Mouse (Mus musculus) Patski (cell line): ENCODE measurements around the gene Tmod3. TPM values are rescaled to one million over a fixed set of nuclear protein-coding genes. Genes with fewer than 3 reads are reported as not detected.

Experiments used
- ATAC-seq: fragments of 100-300 bp; one replicate; pipeline ENCODE4 v1.8.0; 2021
- CTCF ChIA-PET: fragments of 350-600 bp; sonication (Branson Sonifier 250); formaldehyde crosslinking; loops from one replicate; lab custom pipeline; 2022; ENCODE audit warnings: inconsistent platforms; lab: Charles Lee
- POLR2A ChIA-PET: fragments of 350-600 bp; sonication (Branson Sonifier 250); formaldehyde crosslinking; loops from one replicate; lab custom pipeline; 2022; ENCODE audit warnings: antibody characterized with exemption, inconsistent platforms; lab: Charles Lee
- DNase-seq: peaks from one replicate; pipeline ENCODE4 v3.0.0-alpha.2; 2011; ENCODE audit warnings: low read depth, low spot score
- H3K27me3 ChIP-seq: fragments of 371-371 bp; one replicate; pipeline ENCODE4 v1.5.1; 2021
- CTCF ChIP-seq: fragments of 100-300 bp; IDR thresholded peaks from one replicate; pipeline ENCODE4 v1.5.1; 2021
- in situ Hi-C: fragments of 300-500 bp; cut with MboI; formaldehyde crosslinking; loops from 3 replicates; pipeline ENCODE4 v1.11.1; 2018; ENCODE audit warnings: low pct_unique_long_range_greater_than_20kb, mixed read lengths
- polyA plus RNA-seq: library from polyadenylated mRNA; unstranded; gene quantifications from one replicate; pipeline ENCODE4 v1.2.3, GENCODE M21; 2021

The Tmod3 gene
- 83.5 TPM for polyA plus RNA-seq

DNA sequence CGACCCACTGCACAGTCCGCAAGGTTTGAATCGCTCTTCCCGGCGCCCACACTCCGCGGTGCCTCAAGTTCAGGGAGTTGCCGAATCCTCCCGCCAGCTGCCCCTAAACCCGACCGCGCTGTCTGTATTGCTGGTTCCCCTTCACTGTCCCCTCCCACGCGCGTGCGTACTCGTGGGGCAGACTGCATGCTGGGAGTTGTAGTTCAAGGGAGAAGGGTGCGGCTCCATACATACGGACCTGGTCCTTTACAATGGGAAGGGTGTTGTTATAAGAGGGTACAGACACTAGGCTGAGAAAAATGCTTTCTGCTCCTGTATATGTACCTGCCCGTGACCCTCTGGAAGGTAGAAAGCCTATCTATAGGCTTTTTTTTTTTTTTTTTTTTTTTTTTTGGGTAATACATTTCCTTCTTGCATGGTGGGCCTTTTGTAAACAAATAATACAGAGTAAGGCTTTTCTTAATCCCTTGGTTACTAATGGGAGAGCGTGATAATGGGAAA, at the start of gene Tmod3:
Tmod3 (minus strand) TSS at position 146 of the 501 bp plus-strand sequence.
- no peak for TF ChIP-seq CTCF
- ChIA-PET POLR2A (interaction anchor here (1.4 kb wide), 1 partner anchor 39 kb away, joined by 3 read pairs; no protein-coding TSS in a partner anchor), CTCF (interaction anchor here (1.0 kb wide), 1 partner anchor 14 kb away, joined by 3 read pairs; no protein-coding TSS in a partner anchor)
- in situ Hi-C loops = no loop called here
- peak; percentile 81 for ATAC-seq
- no peaks in the 10 kb centered on the region for H3K27me3 ChIP-seq
- peak; percentile 51 for DNase-seq

DNA sequence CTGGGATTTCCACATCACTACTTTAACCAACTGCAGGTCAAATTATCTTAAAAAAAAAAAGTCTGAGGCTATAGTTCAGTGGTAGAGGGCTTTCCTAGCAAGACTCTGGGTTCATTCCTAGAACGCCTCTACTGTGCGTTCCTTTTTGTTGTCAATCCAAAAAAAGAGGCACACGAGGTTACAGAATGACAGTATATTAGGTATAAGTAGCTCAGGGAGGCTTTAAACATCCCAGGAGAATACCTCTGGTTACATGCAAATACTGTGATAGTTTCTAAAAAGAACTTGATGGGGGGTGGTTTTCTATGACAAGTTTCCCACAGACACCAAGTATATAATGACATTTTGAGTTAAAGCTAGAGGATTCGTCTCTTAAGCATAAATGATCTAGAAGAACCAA, 48.0 kb upstream of the Tmod3 start:
- POLR2A ChIA-PET = no interaction called here
- DNase-seq (no peak), ATAC-seq (no peak)
- no peak for TF ChIP-seq CTCF
- no peaks in the 10 kb centered on the region for H3K27me3 ChIP-seq
- CTCF ChIA-PET = interaction anchor here (1.6 kb wide), 1 partner anchor 89 kb away, joined by 3 read pairs; no protein-coding TSS in a partner anchor
- in situ Hi-C loops = no loop called here

DNA sequence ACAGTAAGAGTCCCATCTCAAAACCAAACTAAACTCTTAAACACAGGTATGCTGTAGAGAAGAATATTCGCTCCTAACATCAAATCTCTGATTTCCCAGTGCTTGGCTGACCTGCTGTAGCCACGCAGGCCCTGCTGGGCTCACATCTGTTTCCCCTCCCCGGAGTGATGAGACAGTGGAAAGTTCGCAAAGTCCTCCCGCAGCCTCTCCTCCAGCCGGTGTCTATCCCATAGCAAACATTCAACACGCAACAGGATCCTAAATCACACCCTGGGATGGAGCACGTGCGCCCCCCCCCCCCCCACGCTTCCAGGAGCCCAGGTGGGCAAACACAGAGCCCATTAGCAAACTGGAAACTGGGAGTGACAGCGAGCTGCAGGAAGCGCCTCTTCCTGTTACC, 42.1 kb upstream of the Tmod3 start:
- ATAC-seq (no peak), DNase-seq (no peak)
- H3K27me3 ChIP-seq = no peaks in the 10 kb centered on the region
- in situ Hi-C loops = no loop called here
- POLR2A ChIA-PET = interaction anchor here (0.6 kb wide), 1 partner anchor 8 kb away, joined by 4 read pairs; no protein-coding TSS in a partner anchor
- no peak for TF ChIP-seq CTCF
- CTCF ChIA-PET = no interaction called here

DNA sequence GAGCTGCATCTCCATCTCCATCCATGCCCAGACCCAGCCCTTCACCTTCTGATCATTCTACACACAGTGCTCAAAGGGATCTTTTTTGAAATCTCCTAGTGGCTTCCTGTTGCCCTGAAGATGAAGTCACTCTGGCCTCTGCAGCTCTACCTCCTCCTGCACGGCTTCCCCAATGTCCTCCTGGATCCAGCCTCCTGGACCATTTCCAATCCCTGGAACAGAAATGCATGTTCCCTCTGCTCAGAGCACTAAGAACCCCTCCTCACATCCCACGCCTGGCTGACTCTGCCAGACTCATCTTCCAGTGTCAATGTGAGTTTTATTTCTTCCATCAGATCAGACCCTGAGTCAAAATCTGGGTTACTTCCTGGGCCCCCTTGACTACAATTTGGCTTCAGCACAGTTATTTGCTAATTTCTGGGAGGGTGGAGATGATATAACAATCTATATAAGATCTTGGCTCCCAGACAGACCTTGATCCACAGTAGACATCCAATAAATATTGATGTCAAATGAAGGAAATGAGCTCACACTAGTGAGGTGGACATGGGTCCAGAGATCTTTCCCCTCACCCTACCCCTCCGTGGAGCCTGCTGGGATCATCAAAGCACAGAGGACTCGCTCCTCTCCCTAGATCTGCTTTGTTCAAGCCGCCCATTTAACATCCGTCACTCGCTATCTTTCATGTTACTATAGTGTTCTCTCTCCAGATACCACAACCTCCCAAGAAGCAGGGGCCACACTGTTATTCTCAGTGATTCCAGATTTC, 40.9 kb upstream of the Tmod3 start:
- CTCF ChIA-PET = interaction anchor here (1.6 kb wide), 1 partner anchor 9 kb away, joined by 4 read pairs; no protein-coding TSS in a partner anchor
- ATAC-seq (no peak), DNase-seq (no peak)
- TF ChIP-seq CTCF = no peak
- H3K27me3 ChIP-seq = no peaks in the 10 kb centered on the region
- in situ Hi-C loops = no loop called here
- POLR2A ChIA-PET = no interaction called here

DNA sequence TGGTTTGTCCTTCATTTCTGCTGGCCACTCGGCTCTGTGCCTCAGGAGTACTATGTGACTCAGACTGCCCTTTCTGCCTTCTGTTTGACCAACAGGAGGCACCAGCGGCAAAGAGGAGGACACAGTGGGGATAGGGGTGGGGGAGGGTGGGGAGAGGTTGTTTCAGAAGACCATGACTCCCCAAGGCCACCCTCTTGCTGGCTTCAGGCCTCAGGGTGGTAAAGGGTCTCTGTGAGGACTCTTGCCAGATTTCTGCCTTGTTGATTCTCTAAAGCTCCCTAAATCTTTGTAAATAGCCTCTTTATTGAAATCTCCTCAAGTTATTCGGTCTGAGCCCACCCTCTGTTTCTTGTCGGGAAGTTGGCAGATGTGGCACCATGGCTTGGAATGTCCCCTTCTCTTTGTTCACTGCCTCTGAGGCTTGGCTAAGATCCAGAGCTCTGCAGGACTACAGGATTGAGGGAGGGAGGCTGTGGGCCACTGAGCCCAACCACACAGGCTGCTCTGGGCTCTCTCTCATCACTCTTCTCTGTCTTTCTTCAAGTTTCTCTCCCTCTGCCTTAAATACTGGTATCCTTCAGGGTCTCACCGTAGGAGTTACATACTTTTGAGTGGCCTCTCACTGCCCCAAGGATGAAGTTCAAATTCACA, 39.9 kb upstream of the Tmod3 start:
- H3K27me3 ChIP-seq = no peaks in the 10 kb centered on the region
- ATAC-seq (peak; percentile 44), DNase-seq (no peak)
- in situ Hi-C loops = no loop called here
- ChIA-PET POLR2A (no interaction called here), CTCF (interaction anchor here (1.6 kb wide), 1 partner anchor 8 kb away, joined by 4 read pairs; no protein-coding TSS in a partner anchor)
- TF ChIP-seq CTCF = no peak

DNA sequence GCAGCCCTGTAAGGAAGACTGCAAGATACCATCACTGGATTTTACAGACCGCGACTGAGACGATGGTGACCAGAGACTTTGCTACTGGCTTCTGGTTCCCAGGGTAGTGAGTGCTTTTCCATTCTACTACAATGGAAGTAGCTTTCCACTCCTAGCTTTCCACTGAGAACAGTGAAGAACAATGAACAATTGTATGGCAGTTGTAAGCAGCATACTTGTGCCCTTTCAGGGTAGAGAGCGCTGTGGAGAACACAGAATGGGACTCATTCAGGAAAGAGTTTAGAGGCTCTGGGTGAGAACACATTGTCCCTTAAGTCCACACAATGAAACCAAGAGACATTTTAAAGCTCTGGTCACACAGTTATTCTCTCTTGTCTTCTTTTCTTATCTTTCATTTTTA, 38.1 kb upstream of the Tmod3 start:
- DNase-seq (no peak), ATAC-seq (no peak)
- ChIA-PET CTCF (interaction anchor here (0.8 to 2.2 kb wide), 2 partner anchors 14 to 75 kb away, joined by 3 to 5 read pairs; no protein-coding TSS in a partner anchor), POLR2A (no interaction called here)
- in situ Hi-C loops = no loop called here
- H3K27me3 ChIP-seq = no peaks in the 10 kb centered on the region
- no peak for TF ChIP-seq CTCF

DNA sequence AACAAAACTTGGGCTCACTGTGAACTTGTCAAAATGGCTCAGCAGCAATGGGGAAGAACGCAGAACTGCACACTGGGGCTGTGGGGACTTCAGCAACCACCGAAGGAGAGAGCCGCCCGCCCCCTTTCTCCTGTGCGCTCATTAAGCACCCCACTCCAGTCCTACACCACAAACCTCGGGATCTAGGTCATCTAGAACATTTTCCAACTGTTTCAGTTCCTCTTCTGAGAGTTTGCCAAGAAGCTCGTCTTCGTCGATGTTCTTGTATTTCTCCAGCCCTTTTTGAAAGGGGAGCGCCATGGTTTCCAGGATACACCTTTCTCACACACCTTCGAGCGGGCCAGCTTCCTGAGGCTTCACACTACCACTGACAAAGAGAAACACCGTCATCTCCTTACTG, 37.6 kb upstream of the Tmod3 start:
- ChIA-PET POLR2A (no interaction called here), CTCF (interaction anchor here (2.2 kb wide), 1 partner anchor 75 kb away, joined by 5 read pairs; no protein-coding TSS in a partner anchor)
- no peaks in the 10 kb centered on the region for H3K27me3 ChIP-seq
- no peak for ATAC-seq
- in situ Hi-C loops = no loop called here
- DNase-seq = no peak
- TF ChIP-seq CTCF = no peak

DNA sequence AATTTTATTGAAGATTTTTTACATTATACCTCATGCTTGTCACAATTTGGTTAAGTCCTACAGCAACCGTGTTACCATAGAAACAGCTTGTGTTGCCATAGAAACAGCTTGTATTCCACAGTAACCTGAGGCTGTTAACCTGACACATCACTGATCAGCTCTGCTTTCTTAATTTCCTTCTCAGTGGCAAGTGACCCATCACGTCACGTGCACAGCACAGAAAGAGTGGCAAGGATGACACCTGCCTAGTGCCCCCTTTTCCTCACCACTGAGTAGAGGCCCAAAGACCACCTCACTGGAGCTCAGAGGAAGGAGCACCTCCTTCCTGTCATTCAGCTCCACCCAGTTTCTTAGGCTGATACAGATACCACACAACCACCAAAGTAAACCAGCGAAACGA, 34.0 kb upstream of the Tmod3 start:
- no peak for DNase-seq
- ATAC-seq = no peak
- POLR2A ChIA-PET = interaction anchor here (0.6 kb wide), 1 partner anchor 8 kb away, joined by 4 read pairs; no protein-coding TSS in a partner anchor
- TF ChIP-seq CTCF = no peak
- in situ Hi-C loops = no loop called here
- CTCF ChIA-PET = interaction anchor here (1.0 to 3.7 kb wide), 5 partner anchors 10 to 71 kb away, joined by 3 to 20 read pairs (median 4); no protein-coding TSS in a partner anchor
- H3K27me3 ChIP-seq = no peaks in the 10 kb centered on the region

DNA sequence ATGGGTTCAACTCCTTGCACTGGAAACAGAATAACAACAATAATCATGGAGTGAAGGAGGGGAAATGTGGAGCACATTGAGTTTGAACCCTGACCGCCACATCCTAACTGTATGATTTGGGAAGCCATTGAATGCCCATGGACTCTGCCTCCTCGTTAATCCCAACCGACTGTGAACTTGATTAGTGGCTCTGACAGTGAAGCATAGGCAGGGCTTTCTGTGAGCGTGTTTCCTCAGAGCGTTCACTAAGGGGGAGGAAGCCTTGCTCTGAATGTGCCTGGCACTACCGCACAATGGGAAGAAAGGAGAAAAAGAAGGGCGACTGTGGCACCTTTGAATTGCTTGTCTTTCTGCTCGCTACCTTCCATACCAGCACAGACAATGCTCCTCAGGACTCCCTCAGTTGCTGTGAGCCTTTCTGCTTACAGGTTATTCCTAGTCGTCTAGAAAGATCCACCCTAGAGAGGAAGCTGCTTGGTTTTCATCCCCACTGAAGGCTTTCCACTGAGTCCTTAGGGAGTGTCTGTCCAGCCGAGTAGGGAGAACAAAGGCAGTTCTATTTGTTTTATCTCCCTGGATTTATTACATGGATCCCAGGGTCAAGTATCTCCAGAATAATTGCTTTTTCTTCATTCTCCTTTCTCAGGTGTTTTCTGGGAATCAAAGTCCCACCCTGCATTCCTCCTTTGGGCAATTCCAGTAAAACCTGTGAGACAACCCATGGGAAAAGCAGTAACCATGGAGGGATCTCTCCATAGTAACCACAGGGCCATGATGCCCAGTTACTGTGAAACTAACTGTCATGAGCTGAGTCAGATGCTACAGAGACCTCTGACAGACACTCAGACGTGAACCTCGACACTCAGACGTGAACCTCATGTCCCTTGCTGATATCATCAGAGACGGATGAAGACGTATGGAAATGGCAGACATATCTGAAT, 30.7 kb upstream of the Tmod3 start:
- no peak for DNase-seq
- ChIA-PET POLR2A (no interaction called here), CTCF (interaction anchor here (1.7 to 3.7 kb wide), 2 partner anchors 9 to 10 kb away, joined by 4 to 20 read pairs; no protein-coding TSS in a partner anchor)
- no peak for TF ChIP-seq CTCF
- in situ Hi-C loops = no loop called here
- ATAC-seq = no peak
- H3K27me3 ChIP-seq = no peaks in the 10 kb centered on the region
